In genomic region chr13:67525753-67526410, GRCm38 (mm10) we compare ENCODE assay signal across 8 mouse cellular contexts. TPM values are rescaled to one million over a fixed set of nuclear protein-coding genes. Genes with fewer than 3 reads are reported as not detected.
DNase-seq lines count a peak whose midpoint lies in the region; ATAC-seq and TF ChIP-seq lines count a peak whose summit lies in the region.

TSS of gene Gm26965 (minus strand) at chr13:67526151.
TSS of gene Zfp87 (minus strand) at chr13:67526177.

- in situ Hi-C loops in CH12.LX (cut with MboI; ENCODE audit: low pct_ligation_motif_present, low pct_unique_long_range_greater_than_20kb, low sequenced_read_pairs), result no loop called here

- peak; percentile 90 for TF ChIP-seq POLR2A in CH12.LX (IDR thresholded peaks at IDR 0.05; ENCODE audit: low read depth, low read length)

- dilution Hi-C loops in CH12.LX (cut with MboI; ENCODE audit: extremely low pct_ligation_motif_present, extremely low pct_unique_long_range_greater_than_20kb, low sequenced_read_pairs), result no loop called here

- TF ChIP-seq RAD21 in CH12.LX (IDR thresholded peaks at IDR 0.05; ENCODE audit: low read depth, low read length), result no peak; the same call in 1 of the 2 replicates

- peak within 1 kb of the TSS; percentile 37 for H3K27ac ChIP-seq in CH12.LX (ENCODE audit: insufficient read depth, low read depth)
- H3K27ac ChIP-seq in forebrain, embryonic 11.5 days (ENCODE audit: low read depth, low read length), result peak within 1 kb of the TSS; percentile 46; the same call in 1 of the 2 replicates
- peak within 1 kb of the TSS; percentile 76 for H3K27ac ChIP-seq in heart, embryonic 16.5 days (ENCODE audit: low read length)
- peak within 1 kb of the TSS; percentile 69 for H3K27ac ChIP-seq in liver, embryonic 15.5 days (replicated peaks)
- 0 out of 2 replicates have a peak within 1 kb of the TSS, but pooled peaks have one; percentile 9 for H3K27ac ChIP-seq in neural tube, embryonic 12.5 days

- peak in 1 of 2 experiments; percentile 6; a peak in 1 of 4 replicates for TF ChIP-seq CTCF in CH12.LX (conservative IDR thresholded peaks at IDR 0.05 in 1 of 2, IDR thresholded peaks at IDR 0.05 in 1 of 2; ENCODE audit: low read depth in 2 of 2, low read length in 2 of 2)

- peaks cover 34% of the 10 kb centered on the region for H3K79me2 ChIP-seq in CH12.LX (replicated peaks; ENCODE audit: control insufficient read depth, extremely low read depth, insufficient read depth, poor library complexity, severe bottlenecking)

- WGBS in forebrain, embryonic 11.5 days, result under 1% methylated on average over 27 of the region's 27 CpGs
- under 1% methylated on average over 27 of the region's 27 CpGs for WGBS in heart, embryonic 16.5 days
- under 1% methylated on average over 27 of the region's 27 CpGs for WGBS in liver, embryonic 15.5 days (ENCODE audit: insufficient replicate concordance)
- under 1% methylated on average over 27 of the region's 27 CpGs for WGBS in neural tube, embryonic 12.5 days

- ATAC-seq in forebrain, embryonic 11.5 days (replicated peaks; ENCODE audit: low FRiP score), result peak; percentile 99
- ATAC-seq in heart, embryonic 16.5 days (replicated peaks; ENCODE audit: extremely low read depth, insufficient read depth, low FRiP score), result peak; percentile 97
- peak; percentile 98 for ATAC-seq in liver, embryonic 15.5 days (ENCODE audit: insufficient read depth)
- peak; percentile 98 for ATAC-seq in neural tube, embryonic 12.5 days (ENCODE audit: low FRiP score, low read depth)

- H3K36me3 ChIP-seq in CH12.LX (replicated peaks in 1 of 2; ENCODE audit: control insufficient read depth in 1 of 2, insufficient read depth in 1 of 2, low read length in 1 of 2), result peaks cover 4 to 13% of the 10 kb centered on the region in 2 experiments
- no peaks in the 10 kb centered on the region for H3K36me3 ChIP-seq in forebrain, embryonic 11.5 days (ENCODE audit: control insufficient read depth, insufficient read depth, low read length)
- peaks cover 3% of the 10 kb centered on the region; the same call in 1 of the 2 replicates for H3K36me3 ChIP-seq in heart, embryonic 16.5 days (ENCODE audit: control insufficient read depth, insufficient read depth)
- H3K36me3 ChIP-seq in liver, embryonic 15.5 days (replicated peaks), result no peaks in the 10 kb centered on the region
- peaks cover 1% of the 10 kb centered on the region for H3K36me3 ChIP-seq in neural tube, embryonic 12.5 days

- peak within 1 kb of the TSS; percentile 49 for H3K9ac ChIP-seq in CH12.LX (ENCODE audit: insufficient read depth, low read depth)
- peak within 1 kb of the TSS; percentile 77 for H3K9ac ChIP-seq in forebrain, embryonic 11.5 days (ENCODE audit: low read length)
- peak within 1 kb of the TSS; percentile 89 for H3K9ac ChIP-seq in heart, embryonic 16.5 days (ENCODE audit: low read length)
- peak within 1 kb of the TSS; percentile 72 for H3K9ac ChIP-seq in liver, embryonic 15.5 days
- peak within 1 kb of the TSS; percentile 80 for H3K9ac ChIP-seq in neural tube, embryonic 12.5 days

- TF ChIP-seq EP300 in CH12.LX (IDR thresholded peaks at IDR 0.05; ENCODE audit: low read length), result no peak

- H3K9me3 ChIP-seq in CH12.LX (replicated peaks; ENCODE audit: low read length), result no peaks in the 10 kb centered on the region
- no peaks in the 10 kb centered on the region for H3K9me3 ChIP-seq in forebrain, embryonic 11.5 days (ENCODE audit: control insufficient read depth, low read length)
- H3K9me3 ChIP-seq in heart, embryonic 16.5 days (replicated peaks; ENCODE audit: control insufficient read depth, low read length), result no peaks in the 10 kb centered on the region
- no peaks in the 10 kb centered on the region for H3K9me3 ChIP-seq in liver, embryonic 15.5 days (replicated peaks)
- no peaks in the 10 kb centered on the region for H3K9me3 ChIP-seq in neural tube, embryonic 12.5 days

- peak within 1 kb of the TSS; percentile 94 for H3K4me2 ChIP-seq in CH12.LX (ENCODE audit: insufficient read depth, low read depth, poor library complexity, severe bottlenecking)
- H3K4me2 ChIP-seq in forebrain, embryonic 11.5 days (ENCODE audit: low read depth, low read length, severe bottlenecking), result peak within 1 kb of the TSS; percentile 76
- H3K4me2 ChIP-seq in heart, embryonic 16.5 days (ENCODE audit: low read depth, low read length), result peak within 1 kb of the TSS; percentile 95
- H3K4me2 ChIP-seq in liver, embryonic 15.5 days, result peak within 1 kb of the TSS; percentile 75
- H3K4me2 ChIP-seq in neural tube, embryonic 12.5 days (replicated peaks), result peak within 1 kb of the TSS; percentile 74

- peak; percentile 97 for DNase-seq in CH12.LX (ENCODE audit: extremely low read depth)
- peak; percentile 84 for DNase-seq in c-Kit-positive CD71-positive TER-119-negative erythroid progenitor cells, embryonic 14.5 days (ENCODE audit: low read depth)
- peak; percentile 93 for DNase-seq in forebrain, embryonic 11.5 days (ENCODE audit: low spot score)
- peak; percentile 95 to 96 for DNase-seq in kidney, postnatal 36 days
- peak; percentile 96 for DNase-seq in telencephalon, adult 2 months (ENCODE audit: low read depth, low spot score)

- H3K27me3 ChIP-seq in CH12.LX (replicated peaks), result no peaks in the 10 kb centered on the region
- H3K27me3 ChIP-seq in forebrain, embryonic 11.5 days (ENCODE audit: control insufficient read depth, insufficient read depth, low read length), result no peaks in the 10 kb centered on the region
- H3K27me3 ChIP-seq in heart, embryonic 16.5 days (ENCODE audit: control insufficient read depth, insufficient read depth, low read length), result no peaks in the 10 kb centered on the region
- H3K27me3 ChIP-seq in liver, embryonic 15.5 days, result no peaks in the 10 kb centered on the region
- no peaks in the 10 kb centered on the region for H3K27me3 ChIP-seq in neural tube, embryonic 12.5 days (replicated peaks)

- H3K4me3 ChIP-seq in CH12.LX (replicated peaks in 1 of 3; ENCODE audit: low read depth in 2 of 3, low read length in 2 of 3, poor library complexity in 1 of 3), result peak within 1 kb of the TSS; percentile 80 to 96 (median 87)
- H3K4me3 ChIP-seq in forebrain, embryonic 11.5 days (ENCODE audit: low read depth, low read length), result peak within 1 kb of the TSS; percentile 87
- peak within 1 kb of the TSS; percentile 98 for H3K4me3 ChIP-seq in heart, embryonic 16.5 days (ENCODE audit: low read length)
- peak within 1 kb of the TSS; percentile 83 for H3K4me3 ChIP-seq in liver, embryonic 15.5 days (replicated peaks)
- H3K4me3 ChIP-seq in neural tube, embryonic 12.5 days, result peak within 1 kb of the TSS; percentile 72

- peaks cover 6 to 30% of the 10 kb centered on the region in 2 experiments; a peak in 3 of 4 replicates for H3K4me1 ChIP-seq in CH12.LX (ENCODE audit: control insufficient read depth in 1 of 2, insufficient read depth in 2 of 2)
- H3K4me1 ChIP-seq in forebrain, embryonic 11.5 days (replicated peaks; ENCODE audit: control insufficient read depth, insufficient read depth, low read length), result no peaks in the 10 kb centered on the region
- peaks cover 15% of the 10 kb centered on the region for H3K4me1 ChIP-seq in heart, embryonic 16.5 days (ENCODE audit: control insufficient read depth, insufficient read depth, low read length)
- peaks cover 18% of the 10 kb centered on the region for H3K4me1 ChIP-seq in liver, embryonic 15.5 days (replicated peaks)
- H3K4me1 ChIP-seq in neural tube, embryonic 12.5 days, result peaks cover 12% of the 10 kb centered on the region; the same call in 1 of the 2 replicates

TF ChIP-seq in CH12.LX, 34 proteins besides CTCF, POLR2A, EP300 and RAD21 (continues in another document):
- TF ChIP-seq CHD1 (IDR thresholded peaks at IDR 0.05; ENCODE audit: low read depth, low read length), result no peak
- TF ChIP-seq PAX5 (IDR thresholded peaks at IDR 0.05; ENCODE audit: low read length), result no peak
- TF ChIP-seq UBTF (IDR thresholded peaks at IDR 0.05; ENCODE audit: low read depth, low read length), result no peak
- TF ChIP-seq ZMIZ1 (IDR thresholded peaks at IDR 0.05; ENCODE audit: low read depth, low read length), result peak; percentile 56; the same call in 1 of the 2 replicates
- TF ChIP-seq MAX (IDR thresholded peaks at IDR 0.05; ENCODE audit: low read length), result no peak; the same call in 1 of the 2 replicates
- peak; percentile 99 for TF ChIP-seq ELF1 (IDR thresholded peaks at IDR 0.05; ENCODE audit: low read depth, low read length)
- TF ChIP-seq IRF4 (IDR thresholded peaks at IDR 0.05; ENCODE audit: low read depth, low read length), result peak; percentile 66; the same call in 1 of the 2 replicates
- TF ChIP-seq JUND (conservative IDR thresholded peaks at IDR 0.05; ENCODE audit: low read depth, low read length), result no peak
- peak; percentile 71 for TF ChIP-seq ZKSCAN1 (IDR thresholded peaks at IDR 0.05; ENCODE audit: borderline replicate concordance, low read depth, low read length)
- TF ChIP-seq MAZ (IDR thresholded peaks at IDR 0.05; ENCODE audit: low read depth, low read length), result peak; percentile 74; the same call in 1 of the 2 replicates
- peak; percentile 91 for TF ChIP-seq SIN3A (IDR thresholded peaks at IDR 0.05; ENCODE audit: low read length)
- TF ChIP-seq NELFE (IDR thresholded peaks at IDR 0.05; ENCODE audit: low read depth, low read length), result peak; percentile 78
- no peak for TF ChIP-seq MYC (IDR thresholded peaks at IDR 0.05; ENCODE audit: low read depth, low read length)
- TF ChIP-seq ETS1 (conservative IDR thresholded peaks at IDR 0.05; ENCODE audit: low read depth, low read length), result 0 out of 2 replicates have a peak, but pooled peaks have one; percentile 37
- peak; percentile 35; the same call in 1 of the 2 replicates for TF ChIP-seq MXI1 (IDR thresholded peaks at IDR 0.05; ENCODE audit: low read depth, low read length)

RNA-seq across cellular contexts. Expression of gene Gm26965, which starts in this region (rescaled TPM):
- 0.08 TPM in 1 of 2 replicates, not detected in the other for total RNA-seq in CH12.LX (2012; rRNA removed)
- total RNA-seq in CH12.LX (2014; rRNA removed), result not detected in 2 replicates
- not detected in 2 replicates for polyA plus RNA-seq in CH12.LX (2012; ENCODE audit: insufficient read length, low read depth)
- 0.19 TPM in 1 of 2 replicates, not detected in the other for polyA plus RNA-seq in forebrain, embryonic 11.5 days (2014; fragmentation: Nextera tagmentation; extraction: Ambion mirVana)
- polyA plus RNA-seq in heart, embryonic 16.5 days (2015; fragmentation: Nextera tagmentation; extraction: Ambion mirVana), result not detected in 2 replicates
- not detected in 2 replicates for polyA plus RNA-seq in liver, embryonic 15.5 days (2015; fragmentation: Nextera tagmentation; extraction: Ambion mirVana)
- polyA plus RNA-seq in neural tube, embryonic 12.5 days (2016; fragmentation: Nextera tagmentation; extraction: Ambion mirVana), result not detected in 2 replicates

RNA-seq across cellular contexts. Expression of gene Zfp87, which starts in this region (rescaled TPM):
- total RNA-seq in CH12.LX (2012; rRNA removed), result 11.4 and 12.2 TPM in 2 replicates
- 20.7 and 25.0 TPM in 2 replicates for total RNA-seq in CH12.LX (2014; rRNA removed)
- 10.3 and 13.8 TPM in 2 replicates for polyA plus RNA-seq in CH12.LX (2012; ENCODE audit: insufficient read length, low read depth)
- 27.3 and 29.5 TPM in 2 replicates for polyA plus RNA-seq in forebrain, embryonic 11.5 days (2014; fragmentation: Nextera tagmentation; extraction: Ambion mirVana)
- 16.8 and 18.2 TPM in 2 replicates for polyA plus RNA-seq in heart, embryonic 16.5 days (2015; fragmentation: Nextera tagmentation; extraction: Ambion mirVana)
- polyA plus RNA-seq in liver, embryonic 15.5 days (2015; fragmentation: Nextera tagmentation; extraction: Ambion mirVana), result 7.5 and 8.0 TPM in 2 replicates
- 34.9 and 35.9 TPM in 2 replicates for polyA plus RNA-seq in neural tube, embryonic 12.5 days (2016; fragmentation: Nextera tagmentation; extraction: Ambion mirVana)

Comparison
In these comparisons a context has a peak if more than half of its experiments do, and no peak if none do; other contexts are left out.
1. Peak in every context shown above with its lines: DNase-seq, ATAC-seq, H3K4me3 ChIP-seq and H3K27ac ChIP-seq.
2. H3K27ac ChIP-seq: peak in every context shown above with its lines; median percentile 76 in heart, embryonic 16.5 days; 69 in liver, embryonic 15.5 days; 46 in forebrain, embryonic 11.5 days; 37 in CH12.LX; 9 in neural tube, embryonic 12.5 days.